Mouse (Mus musculus): ENCODE results near the gene Supt7l. TPM values are rescaled to one million over a fixed set of nuclear protein-coding genes. Genes with fewer than 3 reads are reported as not detected.
A peak's percentile ranks its signal among the peaks of the same experiment; 100 is the strongest.

Supt7l gene
- polyA plus RNA-seq, 1 experiment, result 15.0 TPM

DNA sequence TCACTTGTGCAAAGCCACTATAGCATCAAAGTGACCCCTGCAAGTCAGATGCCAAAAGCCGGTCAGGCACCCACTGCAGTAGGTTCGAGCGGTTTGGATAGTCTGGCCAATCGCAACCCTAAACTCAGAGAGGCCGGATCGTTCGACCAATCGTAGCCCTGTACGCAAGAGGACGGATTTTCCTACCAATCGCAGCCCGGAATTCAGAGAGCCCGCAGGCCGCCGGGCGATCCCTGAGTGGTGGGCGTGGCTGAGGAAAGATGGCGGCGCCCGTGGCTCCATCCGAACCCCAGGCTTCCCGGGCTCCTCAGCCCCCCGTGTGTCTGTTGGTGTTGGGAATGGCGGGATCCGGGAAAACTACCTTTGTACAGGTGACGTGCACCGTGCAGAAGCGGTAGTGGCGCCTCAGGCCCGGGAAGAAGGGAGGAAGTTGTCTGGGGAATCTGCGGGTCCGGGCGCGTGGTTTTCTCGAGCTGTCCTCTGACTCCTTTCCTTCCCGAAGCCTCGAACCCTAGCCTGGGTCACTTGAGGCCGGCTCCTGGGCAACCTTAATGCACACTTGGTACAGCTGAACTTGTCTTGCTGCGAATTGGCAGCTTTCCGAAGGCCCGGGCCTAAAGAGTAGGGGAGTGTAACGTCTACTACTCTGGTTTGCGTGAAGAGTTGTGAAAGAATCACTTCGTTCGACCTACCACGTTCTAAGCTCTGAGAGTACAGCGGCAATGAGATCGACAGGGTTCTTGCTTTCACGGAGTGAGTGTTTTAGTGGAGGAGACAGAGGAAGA, 32.9 kb downstream of the Supt7l start, which contains the start of gene Gpn1:
Gene Gpn1 (plus strand): TSS at position 229 of the 785 bp plus-strand sequence.
- DNase-seq (ENCODE audit: extremely low spot score in 1 of 2, low spot score in 1 of 2), result peak; percentile 90 to 96

DNA sequence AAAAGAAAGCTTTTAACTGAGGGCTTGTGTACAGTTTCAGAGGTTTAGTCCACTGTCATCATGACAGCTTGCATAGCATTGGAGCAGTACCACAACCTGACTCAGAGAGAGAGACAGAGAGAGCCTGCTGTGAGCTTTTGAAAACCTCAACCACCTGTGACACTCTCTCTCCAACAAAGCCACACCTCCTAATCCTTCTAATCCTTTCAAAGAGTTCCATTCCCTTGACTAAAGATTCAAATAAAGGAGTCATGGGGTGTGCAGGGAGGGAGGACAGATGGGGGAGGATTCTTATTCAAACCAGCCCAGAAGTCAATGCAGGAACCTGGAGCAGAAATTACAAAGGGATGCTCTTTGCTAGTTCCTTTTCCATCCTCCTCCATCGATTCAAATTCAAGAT, 35.6 kb downstream of the Supt7l start:
- DNase-seq (ENCODE audit: extremely low spot score in 1 of 2, low spot score in 1 of 2), result no peak

DNA sequence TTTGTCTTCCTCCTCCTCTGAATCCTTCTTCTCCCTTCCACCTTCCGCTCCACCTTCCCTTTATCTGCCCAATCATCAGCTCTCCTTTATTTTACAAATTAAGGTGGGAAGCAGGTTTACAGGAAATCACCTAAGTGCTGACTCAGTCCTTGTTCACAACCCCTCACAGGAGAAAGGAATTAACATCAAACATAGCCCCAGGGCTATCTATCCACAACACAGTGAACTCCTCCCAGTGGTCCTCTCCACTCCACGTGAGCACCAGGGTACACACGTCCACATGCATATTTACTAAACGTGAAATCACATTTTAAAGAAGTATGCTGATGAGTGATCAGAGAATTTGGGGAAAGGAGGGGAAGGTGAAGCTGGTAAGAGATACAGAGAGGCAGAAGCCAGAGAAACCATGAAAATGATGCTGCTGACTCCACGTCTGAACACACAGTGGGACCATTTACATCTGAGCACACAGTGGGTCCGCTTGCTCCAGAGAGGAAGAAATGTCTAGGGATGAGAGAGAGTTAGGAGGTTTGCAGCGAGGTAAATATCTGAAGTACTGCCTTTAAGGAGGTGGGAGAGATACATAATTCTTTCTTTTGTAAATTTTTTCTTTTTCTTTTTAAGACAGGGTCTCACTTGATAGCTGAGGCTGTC, 38.4 kb downstream of the Supt7l start:
- DNase-seq (ENCODE audit: extremely low spot score in 1 of 2, low spot score in 1 of 2), result no peak

DNA sequence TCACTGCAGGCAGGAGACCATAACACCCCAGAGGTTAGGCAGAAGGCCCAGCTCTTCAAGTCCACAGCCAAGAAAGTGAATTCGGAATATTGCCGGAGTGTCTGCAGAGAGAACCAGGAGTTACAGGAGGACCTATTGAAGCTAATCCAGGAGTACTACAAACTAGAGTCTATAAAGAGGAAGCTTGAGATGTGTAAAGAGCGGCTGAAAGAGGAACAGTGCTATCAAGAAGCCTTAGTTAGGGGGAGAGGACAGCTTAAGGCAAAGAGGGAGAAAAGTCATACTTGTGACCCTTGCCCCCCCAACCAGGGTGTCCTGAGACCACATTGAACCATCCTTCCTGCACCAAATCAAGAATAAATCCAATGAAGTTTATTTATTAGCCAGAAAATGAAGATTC, 39.7 kb downstream of the Supt7l start:
- no peak for DNase-seq (ENCODE audit: extremely low spot score in 1 of 2, low spot score in 1 of 2)

DNA sequence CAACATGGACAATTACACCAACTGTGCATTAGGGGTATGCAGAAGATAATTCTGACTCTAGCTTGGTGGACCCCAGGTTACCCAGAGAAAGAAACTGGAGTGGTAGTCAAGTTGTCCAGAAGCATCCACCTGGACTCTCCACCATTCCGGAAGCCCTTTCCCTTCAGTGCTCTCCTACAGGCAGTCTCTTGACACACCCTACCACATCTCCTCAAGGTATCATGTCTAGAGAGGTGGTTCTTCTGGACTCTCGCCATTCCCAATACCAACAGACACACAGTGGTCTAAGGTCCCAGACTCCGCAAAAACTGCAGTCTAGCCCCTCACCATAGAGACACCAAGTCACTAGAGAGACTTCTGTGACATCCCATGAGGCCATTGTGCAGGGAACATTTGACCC, 42.2 kb downstream of the Supt7l start, which contains the start of gene 4930548H24Rik:
Gene 4930548H24Rik (plus strand): TSS at position 301 of the 400 bp plus-strand sequence.
- no peak for DNase-seq (ENCODE audit: extremely low spot score in 1 of 2, low spot score in 1 of 2)

DNA sequence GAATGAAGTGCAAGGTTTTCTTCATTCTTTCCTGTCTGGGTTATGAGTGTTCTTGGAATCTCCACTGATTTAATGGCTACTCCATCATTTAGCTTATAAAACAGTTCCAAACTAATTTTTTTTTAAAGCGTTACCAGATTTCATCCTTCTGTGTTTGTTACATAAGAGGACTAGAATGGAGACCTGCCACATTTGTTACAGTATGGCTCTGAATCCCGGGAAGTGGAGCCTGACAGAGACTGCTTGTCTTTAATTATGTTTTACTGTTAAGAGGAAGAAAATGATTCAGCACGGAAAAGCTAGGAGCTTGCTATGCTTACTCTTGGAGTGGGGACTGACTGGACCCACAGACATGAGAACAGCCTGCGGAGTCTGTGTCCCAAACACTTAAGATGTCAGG, 47.1 kb downstream of the Supt7l start:
- no peak for DNase-seq (ENCODE audit: extremely low spot score in 1 of 2, low spot score in 1 of 2)

DNA sequence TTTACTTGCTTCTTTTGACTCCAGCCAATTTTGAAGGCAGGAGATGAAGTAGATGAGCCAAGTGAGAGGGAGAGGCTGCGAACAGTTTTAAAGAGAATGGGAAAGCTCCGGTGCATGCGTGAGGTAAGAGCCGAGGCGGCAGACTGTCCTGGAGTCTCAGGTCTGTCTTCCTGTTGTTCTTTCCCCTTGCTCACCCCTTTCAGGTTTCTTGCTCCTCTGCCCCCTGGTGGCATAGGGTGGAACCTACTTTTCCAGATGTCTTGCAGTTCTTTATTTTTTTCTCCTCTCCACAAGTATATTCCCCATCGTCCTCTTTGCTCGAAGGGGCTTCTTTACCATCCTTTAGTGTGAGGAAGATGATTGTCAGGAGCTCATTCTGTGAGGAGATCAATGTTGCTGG, 57.3 kb downstream of the Supt7l start:
- peak in 1 of 2 experiments; percentile 71 for DNase-seq (ENCODE audit: extremely low spot score in 1 of 2, low spot score in 1 of 2)

DNA sequence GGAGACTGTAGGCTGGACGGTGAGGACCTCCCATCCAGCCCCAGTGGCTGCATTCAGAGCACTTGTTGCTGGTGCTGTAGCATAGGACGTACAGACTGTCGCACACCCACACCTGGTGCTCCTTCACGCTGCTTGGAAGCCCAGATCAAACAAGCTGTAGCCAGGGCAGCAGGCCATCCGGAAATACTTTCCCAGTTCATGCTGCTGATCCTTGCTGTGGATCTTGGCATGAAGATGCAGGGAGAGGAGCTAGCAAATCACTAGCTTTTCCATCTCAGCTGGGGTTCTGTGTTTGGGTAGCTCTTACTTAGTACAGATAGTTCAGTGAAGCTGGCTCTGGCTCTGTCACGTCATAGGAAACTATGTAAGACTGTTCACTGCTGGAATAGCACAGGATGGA, 57.9 kb downstream of the Supt7l start:
- no peak for DNase-seq (ENCODE audit: extremely low spot score in 1 of 2, low spot score in 1 of 2)

DNA sequence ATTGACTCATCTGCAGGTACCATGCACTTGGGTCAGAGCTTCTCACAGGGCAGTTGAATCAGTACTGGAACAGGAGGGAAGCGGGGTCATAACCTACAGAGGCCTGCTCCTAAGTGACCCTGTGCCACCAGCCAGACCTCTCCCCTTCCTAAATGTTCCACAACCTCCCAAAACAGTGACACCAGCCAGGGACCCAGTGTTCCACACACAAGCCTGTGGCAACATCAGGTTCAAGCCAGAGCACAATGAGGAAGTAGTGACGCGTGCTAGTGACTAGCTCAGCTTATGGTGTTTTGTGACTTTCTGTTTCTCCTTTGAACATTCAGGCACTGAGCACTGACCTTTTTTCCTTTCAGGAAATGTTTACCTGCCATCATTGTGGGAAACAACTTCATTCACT, 59.8 kb downstream of the Supt7l start:
- no peak for DNase-seq (ENCODE audit: extremely low spot score in 1 of 2, low spot score in 1 of 2)

Other genes starting within 250 kb of the Supt7l start
- 69.6 and 78.0 TPM in 2 replicates for gene Ift172, start 236.7 kb downstream of the Supt7l start, polyA plus RNA-seq (2012; rRNA removed)
- gene Fndc4, start 231.7 kb downstream of the Supt7l start, polyA plus RNA-seq (2012; rRNA removed), result 132 and 178 TPM in 2 replicates
- 0.16 and 0.23 TPM in 2 replicates for gene Gckr, start 230.4 kb downstream of the Supt7l start, polyA plus RNA-seq (2012; rRNA removed)
- gene Zfp512, start 75.4 kb downstream of the Supt7l start, polyA plus RNA-seq (2012; rRNA removed), result 46.1 and 51.9 TPM in 2 replicates
- not detected in 2 replicates for gene 4930548H24Rik, start 42.1 kb downstream of the Supt7l start, polyA plus RNA-seq (2012; rRNA removed)
- gene Gpn1, start 33.1 kb downstream of the Supt7l start, polyA plus RNA-seq (2012; rRNA removed), result 22.0 and 26.7 TPM in 2 replicates
- 25.6 and 28.7 TPM in 2 replicates for gene Slc4a1ap, start 812 bp downstream of the Supt7l start, polyA plus RNA-seq (2012; rRNA removed)
- 97.5 and 98.3 TPM in 2 replicates for gene Mrpl33, start 69.1 kb upstream of the Supt7l start, polyA plus RNA-seq (2012; rRNA removed)
- 3.1 and 3.6 TPM in 2 replicates for gene Rbks, start 169.8 kb upstream of the Supt7l start, polyA plus RNA-seq (2012; rRNA removed)
- 44.9 and 45.2 TPM in 2 replicates for gene Babam2, start 169.9 kb upstream of the Supt7l start, polyA plus RNA-seq (2012; rRNA removed)

Measured in frontal cortex, adult 2 months (tissue).